Mouse (Mus musculus) megakaryocyte-erythroid progenitor cell, adult 5-6 weeks (primary cell): ENCODE results near the gene Akr1b10. TPM values are rescaled to one million over a fixed set of nuclear protein-coding genes. Genes with fewer than 3 reads are reported as not detected.
A peak's percentile ranks its signal among the peaks of the same experiment; 100 is the strongest.

Experiments used
- ATAC-seq: replicated peaks from 2 replicates; pipeline ENCODE4 v1.8.0; 2016; ENCODE audit warnings: mild to moderate bottlenecking, inconsistent platforms; ENCODE audit not compliant: severe bottlenecking, poor library complexity, low FRiP score, low TSS enrichment
- total RNA-seq, 2 experiments: library from RNA; stranded (forward) in 1 of 2; stranded (reverse) in 1 of 2; fragments of 200-1000, 215-1000 nt in 1 of 2; fragments of >200 nt in 1 of 2; fragmentation: Nextera tagmentation in 1 of 2; gene quantifications; 2 replicates each; pipeline ENCODE4 v1.2.3; 2014 to 2017

Gene Akr1b10
- total RNA-seq, 2 experiments from 2014 or later, result 10.5 to 18.6 TPM

GRCm38 (mm10) chr6:34441556-34442257, 57.7 kb downstream of the Akr1b10 start:
- peak; percentile 50; the same call in 1 of the 2 replicates for ATAC-seq

DNA sequence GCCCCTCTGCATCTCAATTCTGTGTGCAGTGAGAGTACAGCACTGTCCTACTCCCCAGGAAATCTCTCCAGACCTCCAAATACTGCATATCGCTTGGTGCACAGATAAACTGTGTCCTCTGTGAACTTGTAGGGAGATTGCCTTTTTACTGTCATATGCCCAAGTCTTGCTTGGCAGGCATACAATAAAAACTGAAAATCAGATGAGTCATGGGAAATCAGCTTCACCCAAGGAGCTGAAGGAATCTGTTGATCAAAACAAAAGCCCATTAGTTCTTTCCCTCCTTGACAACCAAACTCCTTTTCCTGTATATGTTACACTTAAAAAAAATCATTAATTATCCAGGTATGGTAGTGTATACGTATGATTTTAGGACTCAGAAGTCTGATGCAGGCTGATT, 59.8 kb downstream of the Akr1b10 start:
- no peak for ATAC-seq

Other genes starting within 250 kb of the Akr1b10 start
- gene Slc35b4, start 207.1 kb upstream of the Akr1b10 start, total RNA-seq (2014; fragmentation: Nextera tagmentation), result 11.5 and 15.7 TPM in 2 replicates
- gene Slc35b4, start 207.1 kb upstream of the Akr1b10 start, total RNA-seq (2017), result 10.3 and 17.4 TPM in 2 replicates
- gene Akr1b3, start 66.7 kb upstream of the Akr1b10 start, total RNA-seq (2014; fragmentation: Nextera tagmentation), result 136 and 183 TPM in 2 replicates
- 72.9 and 78.5 TPM in 2 replicates for gene Akr1b3, start 66.7 kb upstream of the Akr1b10 start, total RNA-seq (2017)
- gene Akr1b8, start 30.1 kb upstream of the Akr1b10 start, total RNA-seq (2014; fragmentation: Nextera tagmentation), result not detected in 2 replicates
- not detected in 2 replicates for gene Akr1b8, start 30.1 kb upstream of the Akr1b10 start, total RNA-seq (2017)
- gene Akr1b7, start 28.1 kb downstream of the Akr1b10 start, total RNA-seq (2014; fragmentation: Nextera tagmentation), result not detected in 2 replicates
- not detected in 2 replicates for gene Akr1b7, start 28.1 kb downstream of the Akr1b10 start, total RNA-seq (2017)
- 9.2 and 21.2 TPM in 2 replicates for gene Bpgm, start 92.0 kb downstream of the Akr1b10 start, total RNA-seq (2014; fragmentation: Nextera tagmentation)
- 17.1 and 26.4 TPM in 2 replicates for gene Bpgm, start 92.0 kb downstream of the Akr1b10 start, total RNA-seq (2017)
- gene Cald1, start 214.3 kb downstream of the Akr1b10 start, total RNA-seq (2014; fragmentation: Nextera tagmentation), result not detected in 2 replicates
- gene Cald1, start 214.3 kb downstream of the Akr1b10 start, total RNA-seq (2017), result 1.1 TPM in 1 of 2 replicates, not detected in the other